Mouse (Mus musculus) ES-E14 (cell line): Measurements from ENCODE around the gene Prdm10. TPM values are rescaled to one million over a fixed set of nuclear protein-coding genes. Genes with fewer than 3 reads are reported as not detected.

Experiments used
- DNase-seq: peaks from one replicate; pipeline ENCODE4 v3.0.0-alpha.2; 2013; ENCODE audit warnings: low read depth, low spot score
- H3K27ac ChIP-seq: 2 replicates; pipeline ENCODE4 v1.5.1; 2012; ENCODE audit warnings: low read depth, mild to moderate bottlenecking, low read length, moderate library complexity, mixed read lengths; ENCODE audit not compliant: poor library complexity, insufficient read depth, severe bottlenecking
- H3K36me3 ChIP-seq: 2 replicates; pipeline ENCODE4 v1.6.1; 2012; ENCODE audit warnings: mild to moderate bottlenecking, low read length, moderate library complexity, mixed read lengths; ENCODE audit not compliant: control insufficient read depth, poor library complexity, insufficient read depth, severe bottlenecking
- H3K4me1 ChIP-seq, 2 experiments: fragments of 150-350 bp in 1 of 2; sonication (generic) in 1 of 2; 2 replicates each; pipeline ENCODE4 v1.6.1; 2012; ENCODE audit warnings: low read length in 2 of 2, mild to moderate bottlenecking in 1 of 2, mixed read lengths in 1 of 2; ENCODE audit not compliant: control insufficient read depth in 2 of 2, insufficient read depth in 2 of 2, poor library complexity in 1 of 2
- H3K4me3 ChIP-seq, 2 experiments: fragments of 150-350 bp in 1 of 2; sonication (generic) in 1 of 2; 2 replicates each; pipeline ENCODE4 v1.5.1; 2012; ENCODE audit warnings: low read length in 2 of 2, low read depth in 1 of 2, mild to moderate bottlenecking in 1 of 2, mixed read lengths in 1 of 2; ENCODE audit not compliant: insufficient read depth in 1 of 2, poor library complexity in 1 of 2, severe bottlenecking in 1 of 2
- H3K9ac ChIP-seq: 2 replicates; pipeline ENCODE4 v1.6.1; 2012; ENCODE audit warnings: low read depth, mild to moderate bottlenecking, low read length, mixed read lengths; ENCODE audit not compliant: poor library complexity, insufficient read depth, severe bottlenecking
- H3K9me3 ChIP-seq: fragments of 150-350 bp; sonication (generic); 2 replicates; pipeline ENCODE4 v1.6.1; 2012; ENCODE audit warnings: low read depth, mild to moderate bottlenecking, low read length; ENCODE audit not compliant: control insufficient read depth, insufficient read depth
- CHD2 ChIP-seq: IDR thresholded peaks from 2 replicates; pipeline ENCODE4 v1.6.1; 2014; ENCODE audit warnings: mild to moderate bottlenecking, low read depth, low read length, inconsistent platforms
- HCFC1 ChIP-seq: IDR thresholded peaks from 2 replicates; pipeline ENCODE4 v1.6.1; 2012; ENCODE audit warnings: low read length, inconsistent platforms, borderline replicate concordance; ENCODE audit not compliant: insufficient read depth
- MAFK ChIP-seq: IDR thresholded peaks from 2 replicates; pipeline ENCODE4 v1.6.1; 2014; ENCODE audit warnings: mild to moderate bottlenecking, low read depth, low read length, inconsistent platforms; ENCODE audit not compliant: insufficient read depth
- ZC3H11A ChIP-seq: IDR thresholded peaks from 2 replicates; pipeline ENCODE4 v1.6.1; 2012; ENCODE audit warnings: low read depth, mild to moderate bottlenecking, inconsistent platforms, low read length, borderline replicate concordance
- ZNF384 ChIP-seq: IDR thresholded peaks from 2 replicates; pipeline ENCODE4 v1.6.1; 2012; ENCODE audit warnings: low read depth, low read length, inconsistent platforms
- in situ Hi-C, 2 experiments: fragments of 600-800 bp; cut with MboI; formaldehyde crosslinking; loops; one replicate each; pipeline ENCODE4 v1.15.1; 2025; ENCODE audit warnings: low sequenced_read_pairs in 2 of 2, inconsistent platforms in 1 of 2; ENCODE audit not compliant: unreplicated experiment in 2 of 2
- total RNA-seq: library from RNA; depleted of rRNA; stranded (reverse); fragments of 300-350 nt; gene quantifications from 2 replicates; pipeline ENCODE4 v1.2.3, GENCODE M21; 2012

The Prdm10 gene
- total RNA-seq, 1 experiment: 10.5 TPM

GRCm38 (mm10) chr9:31307232-31307631 lies 26.9 kb downstream of the Prdm10 start:
- no peak overlapping the region for H3K9ac ChIP-seq
- H3K4me3 ChIP-seq: no peak overlapping the region
- in situ Hi-C loops: no loop called here
- H3K36me3 ChIP-seq: no peaks in the 10 kb centered on the region
- TF ChIP-seq HCFC1 (no peak), MAFK (no peak), ZNF384 (no peak), CHD2 (no peak), ZC3H11A (no peak)
- H3K4me1 ChIP-seq: peaks cover 0 to 3% of the 10 kb centered on the region in 2 experiments; a peak in 1 of 4 replicates
- H3K9me3 ChIP-seq: no peaks in the 10 kb centered on the region
- H3K27ac ChIP-seq: no peak overlapping the region
- DNase-seq: no peak

- Histone ChIP-seq H3K36me3 (no peaks in the 10 kb centered on the region), H3K4me1 (peaks cover 0 to 3% of the 10 kb centered on the region in 2 experiments; a peak in 1 of 4 replicates), H3K9me3 (no peaks in the 10 kb centered on the region), H3K4me3 (no peak overlapping the region), H3K27ac (no peak overlapping the region), H3K9ac (no peak overlapping the region)
- TF ChIP-seq ZC3H11A: no peak
- no peak for TF ChIP-seq MAFK
- TF ChIP-seq CHD2: no peak
- TF ChIP-seq HCFC1: no peak
- TF ChIP-seq ZNF384: no peak
- DNase-seq: no peak
- in situ Hi-C loops: no loop called here
Measured at GRCm38 (mm10) chr9:31309041-31309440, 28.7 kb downstream of the Prdm10 start.

GRCm38 (mm10) chr9:31310662-31311061 lies 30.3 kb downstream of the Prdm10 start:
- in situ Hi-C loops: no loop called here
- DNase-seq: no peak
- Histone ChIP-seq H3K9me3 (no peaks in the 10 kb centered on the region), H3K4me3 (no peak overlapping the region), H3K36me3 (no peaks in the 10 kb centered on the region), H3K4me1 (peaks cover 0 to 3% of the 10 kb centered on the region in 2 experiments; a peak in 1 of 4 replicates), H3K27ac (no peak overlapping the region), H3K9ac (no peak overlapping the region)
- TF ChIP-seq ZC3H11A: no peak
- TF ChIP-seq CHD2: no peak
- no peak for TF ChIP-seq ZNF384
- no peak for TF ChIP-seq HCFC1

GRCm38 (mm10) chr9:31313876-31314275 lies 33.5 kb downstream of the Prdm10 start:
- H3K9me3 ChIP-seq: no peaks in the 10 kb centered on the region
- no peak overlapping the region for H3K4me3 ChIP-seq
- peaks cover 0 to 3% of the 10 kb centered on the region in 2 experiments; a peak in 1 of 4 replicates for H3K4me1 ChIP-seq
- H3K36me3 ChIP-seq: peaks cover 2% of the 10 kb centered on the region; the same call in 1 of the 2 replicates
- TF ChIP-seq CHD2 (no peak), MAFK (no peak), HCFC1 (no peak), ZC3H11A (no peak), ZNF384 (no peak)
- no peak overlapping the region for H3K9ac ChIP-seq
- in situ Hi-C loops: no loop called here
- DNase-seq: no peak
- no peak overlapping the region for H3K27ac ChIP-seq

- DNase-seq: no peak
- no peak overlapping the region for H3K4me3 ChIP-seq
- TF ChIP-seq ZC3H11A (no peak), HCFC1 (no peak)
- in situ Hi-C loops: no loop called here
- no peak overlapping the region for H3K27ac ChIP-seq
- peaks cover 0 to 4% of the 10 kb centered on the region in 2 experiments; a peak in 1 of 4 replicates for H3K4me1 ChIP-seq
- peaks cover 2% of the 10 kb centered on the region; the same call in 1 of the 2 replicates for H3K36me3 ChIP-seq
- H3K9me3 ChIP-seq: no peaks in the 10 kb centered on the region
- no peak overlapping the region for H3K9ac ChIP-seq
Measured at GRCm38 (mm10) chr9:31315983-31316382, 35.6 kb downstream of the Prdm10 start.
